9 mouse cellular contexts compared by ENCODE assay signal in genomic region chr8:125570835-125571465, GRCm38 (mm10). TPM values are rescaled to one million over a fixed set of nuclear protein-coding genes. Genes with fewer than 3 reads are reported as not detected.
DNase-seq lines count a peak whose midpoint lies in the region; ATAC-seq and TF ChIP-seq lines count a peak whose summit lies in the region.
"Had no signal": no experiment of that assay in that cellular context is flagged by ENCODE, and none has a peak within 500 bp of the region (broad histone marks: within the 10 kb centered on the region; RNA-seq: fewer than 3 reads in every experiment).

No protein-coding gene starts in this region.

- TF ChIP-seq CTCF in ES-Bruce4 (IDR thresholded peaks at IDR 0.05; ENCODE audit: low read depth, low read length), result peak; percentile 20
- peak; percentile 53 for TF ChIP-seq CTCF in hindbrain, postnatal 0 days (IDR thresholded peaks at IDR 0.05; ENCODE audit: low read depth)

- no peaks in the 10 kb centered on the region for H3K9me3 ChIP-seq in hindbrain, embryonic 10.5 days
- H3K9me3 ChIP-seq in hindbrain, embryonic 14.5 days (ENCODE audit: control insufficient read depth, low read length), result no peaks in the 10 kb centered on the region
- no peaks in the 10 kb centered on the region for H3K9me3 ChIP-seq in ES-Bruce4 (replicated peaks; ENCODE audit: control insufficient read depth, insufficient read depth, low read length, poor library complexity, severe bottlenecking)
- H3K9me3 ChIP-seq in hindbrain, postnatal 0 days (ENCODE audit: low read length), result no peaks in the 10 kb centered on the region
- no peaks in the 10 kb centered on the region for H3K9me3 ChIP-seq in lung, embryonic 15.5 days

- no peak overlapping the region for H3K4me2 ChIP-seq in hindbrain, embryonic 14.5 days (replicated peaks)
- no peak overlapping the region for H3K4me2 ChIP-seq in hindbrain, postnatal 0 days (ENCODE audit: low read depth, low read length)
- 0 out of 2 replicates have a peak overlapping the region, but pooled peaks have one; percentile 89 for H3K4me2 ChIP-seq in lung, embryonic 15.5 days

- H3K36me3 ChIP-seq in hindbrain, embryonic 10.5 days, result no peaks in the 10 kb centered on the region
- no peaks in the 10 kb centered on the region for H3K36me3 ChIP-seq in hindbrain, embryonic 14.5 days (replicated peaks; ENCODE audit: control insufficient read depth, insufficient read depth)
- H3K36me3 ChIP-seq in ES-Bruce4 (ENCODE audit: control insufficient read depth, insufficient read depth, low read length, poor library complexity, severe bottlenecking), result no peaks in the 10 kb centered on the region
- H3K36me3 ChIP-seq in hindbrain, postnatal 0 days (ENCODE audit: insufficient read depth, low read length), result no peaks in the 10 kb centered on the region
- no peaks in the 10 kb centered on the region for H3K36me3 ChIP-seq in lung, embryonic 15.5 days

- no peak for ATAC-seq in hindbrain, embryonic 14.5 days (ENCODE audit: low FRiP score)
- ATAC-seq in hindbrain, postnatal 0 days, result no peak
- no peak for ATAC-seq in lung, embryonic 15.5 days (ENCODE audit: borderline replicate concordance, extremely low read depth, low FRiP score, low TSS enrichment)
- ATAC-seq in granulocyte monocyte progenitor cell, adult 5-6 weeks (replicated peaks; ENCODE audit: poor library complexity, severe bottlenecking), result no peak

- H3K9ac ChIP-seq in hindbrain, embryonic 14.5 days, result no peak overlapping the region
- H3K9ac ChIP-seq in ES-Bruce4 (ENCODE audit: low read depth, poor library complexity, severe bottlenecking), result peak overlapping the region; percentile 71
- H3K9ac ChIP-seq in hindbrain, postnatal 0 days (replicated peaks; ENCODE audit: low read length), result no peak overlapping the region
- no peak overlapping the region for H3K9ac ChIP-seq in lung, embryonic 15.5 days

- peak; percentile 33 for DNase-seq in hindbrain, embryonic 10.5 days (ENCODE audit: low spot score)
- DNase-seq in hindbrain, embryonic 14.5 days (ENCODE audit: low spot score), result no peak
- peak; percentile 61 for DNase-seq in cerebellum, adult 9-10 months
- DNase-seq in hindbrain, postnatal 0 days (ENCODE audit: low spot score), result peak; percentile 64
- DNase-seq in thymus, postnatal 10 days (ENCODE audit: low spot score in 2 of 2), result peak; percentile 13 to 47

- TF ChIP-seq POLR2A in ES-Bruce4 (IDR thresholded peaks at IDR 0.05; ENCODE audit: insufficient read depth, low read length), result no peak

- WGBS in hindbrain, embryonic 10.5 days, result 68% methylated on average over 12 of the region's 12 CpGs
- 76% methylated on average over 12 of the region's 12 CpGs for WGBS in hindbrain, embryonic 14.5 days
- 75% methylated on average over 12 of the region's 12 CpGs for WGBS in hindbrain, postnatal 0 days
- 58% methylated on average over 12 of the region's 12 CpGs for WGBS in lung, embryonic 15.5 days

- peak overlapping the region; percentile 85; the same call in 1 of the 2 replicates for H3K4me3 ChIP-seq in hindbrain, embryonic 10.5 days
- H3K4me3 ChIP-seq in hindbrain, embryonic 14.5 days (replicated peaks; ENCODE audit: low read length), result no peak overlapping the region
- no peak overlapping the region for H3K4me3 ChIP-seq in ES-Bruce4 (ENCODE audit: low read depth, low read length)
- H3K4me3 ChIP-seq in hindbrain, postnatal 0 days (ENCODE audit: low read length), result no peak overlapping the region
- no peak overlapping the region; the same call in 1 of the 2 replicates for H3K4me3 ChIP-seq in lung, embryonic 15.5 days

- peaks cover 34% of the 10 kb centered on the region for H3K4me1 ChIP-seq in hindbrain, embryonic 10.5 days (replicated peaks)
- H3K4me1 ChIP-seq in hindbrain, embryonic 14.5 days (replicated peaks; ENCODE audit: control insufficient read depth, insufficient read depth, low read length), result peaks cover 19% of the 10 kb centered on the region
- no peaks in the 10 kb centered on the region for H3K4me1 ChIP-seq in ES-Bruce4 (ENCODE audit: control insufficient read depth, insufficient read depth, low read length)
- H3K4me1 ChIP-seq in hindbrain, postnatal 0 days (ENCODE audit: insufficient read depth, low read length), result peaks cover 9% of the 10 kb centered on the region; the same call in 1 of the 2 replicates
- H3K4me1 ChIP-seq in lung, embryonic 15.5 days, result peaks cover 29% of the 10 kb centered on the region

- no peak overlapping the region for H3K27ac ChIP-seq in hindbrain, embryonic 10.5 days
- H3K27ac ChIP-seq in hindbrain, embryonic 14.5 days, result no peak overlapping the region
- no peak overlapping the region for H3K27ac ChIP-seq in ES-Bruce4 (ENCODE audit: insufficient read depth, low read length)
- no peak overlapping the region for H3K27ac ChIP-seq in hindbrain, postnatal 0 days
- H3K27ac ChIP-seq in lung, embryonic 15.5 days, result no peak overlapping the region
- H3K27ac ChIP-seq: macrophage had no signal

- H3K27me3 ChIP-seq in hindbrain, embryonic 10.5 days (ENCODE audit: insufficient read depth, poor library complexity, severe bottlenecking), result peaks cover 24% of the 10 kb centered on the region
- H3K27me3 ChIP-seq in hindbrain, embryonic 14.5 days (ENCODE audit: control insufficient read depth, insufficient read depth, low read length), result no peaks in the 10 kb centered on the region
- no peaks in the 10 kb centered on the region for H3K27me3 ChIP-seq in ES-Bruce4 (ENCODE audit: control insufficient read depth, insufficient read depth, low read length, poor library complexity, severe bottlenecking)
- H3K27me3 ChIP-seq in hindbrain, postnatal 0 days (ENCODE audit: insufficient read depth, low read length), result no peaks in the 10 kb centered on the region
- no peaks in the 10 kb centered on the region for H3K27me3 ChIP-seq in lung, embryonic 15.5 days

- TF ChIP-seq EP300 in ES-Bruce4 (IDR thresholded peaks at IDR 0.05; ENCODE audit: insufficient read depth, low read depth, low read length), result no peak

RNA-seq across cellular contexts. Expression of gene Sipa1l2, which starts 1.3 kb away (rescaled TPM):
- polyA plus RNA-seq in hindbrain, embryonic 10.5 days (2016; fragmentation: Nextera tagmentation; extraction: Ambion mirVana), result 13.9 and 20.1 TPM in 2 replicates
- polyA plus RNA-seq in hindbrain, embryonic 14.5 days (2014; fragmentation: Nextera tagmentation; extraction: Ambion mirVana), result 19.3 and 22.1 TPM in 2 replicates
- polyA plus RNA-seq in ES-Bruce4 (2011; ENCODE audit: insufficient read depth, insufficient read length, low read depth, missing spikeins), result 24.3 and 25.1 TPM in 2 replicates
- 62.2 and 62.8 TPM in 2 replicates for total RNA-seq in hindbrain, postnatal 0 days (2014; rRNA removed)
- 11.5 and 12.2 TPM in 2 replicates for polyA plus RNA-seq in hindbrain, postnatal 0 days (2015; fragmentation: Nextera tagmentation; extraction: Ambion mirVana)
- polyA plus RNA-seq in lung, embryonic 15.5 days (2015; fragmentation: Nextera tagmentation; extraction: Ambion mirVana), result 13.4 and 15.6 TPM in 2 replicates
- 1.0 and 1.4 TPM in 2 replicates for total RNA-seq in granulocyte monocyte progenitor cell, adult 5-6 weeks (2014; fragmentation: Nextera tagmentation)
- total RNA-seq in granulocyte monocyte progenitor cell, adult 5-6 weeks (2017), result 1.9 and 2.4 TPM in 2 replicates
